Mouse (Mus musculus) hindbrain, embryonic 11.5 days (tissue): Measurements from ENCODE around the gene Tepsin. TPM values are rescaled to one million over a fixed set of nuclear protein-coding genes. Genes with fewer than 3 reads are reported as not detected.

Source experiments
- ATAC-seq: fragments of 200-750 bp; cut with Nextera tagmentation; 2 replicates; pipeline ENCODE4 v1.8.0; 2017; ENCODE audit warnings: mild to moderate bottlenecking, moderate TSS enrichment, moderate library complexity; ENCODE audit not compliant: low FRiP score
- DNase-seq: peaks from one replicate; pipeline ENCODE4 v3.0.0-alpha.2; 2015; ENCODE audit warnings: low spot score
- H3K27ac ChIP-seq: fragments of 300-500 bp; sonication (generic); 2 replicates; pipeline ENCODE4 v1.5.1; 2014; ENCODE audit warnings: mild to moderate bottlenecking, low read depth, low read length
- H3K27me3 ChIP-seq: fragments of 300-500 bp; sonication (generic); 2 replicates; pipeline ENCODE4 v1.6.1; 2014; ENCODE audit warnings: mild to moderate bottlenecking, low read length, moderate library complexity, mixed read lengths; ENCODE audit not compliant: control insufficient read depth, insufficient read depth
- H3K36me3 ChIP-seq: fragments of 300-500 bp; sonication (generic); 2 replicates; pipeline ENCODE4 v1.6.1; 2014; ENCODE audit warnings: mild to moderate bottlenecking, low read length, moderate library complexity, mixed read lengths; ENCODE audit not compliant: control insufficient read depth, insufficient read depth
- H3K4me1 ChIP-seq: fragments of 300-500 bp; sonication (generic); replicated peaks from 2 replicates; pipeline ENCODE4 v1.6.1; 2014; ENCODE audit warnings: low read length, mixed read lengths; ENCODE audit not compliant: control insufficient read depth, insufficient read depth
- H3K4me2 ChIP-seq: fragments of 300-500 bp; sonication (generic); replicated peaks from 2 replicates; pipeline ENCODE4 v1.6.1; 2014; ENCODE audit warnings: mild to moderate bottlenecking, low read depth, low read length
- H3K4me3 ChIP-seq: fragments of 300-500 bp; sonication (generic); 2 replicates; pipeline ENCODE4 v1.5.1; 2014; ENCODE audit warnings: low read depth, low read length
- H3K9ac ChIP-seq: fragments of 300-500 bp; sonication (generic); 2 replicates; pipeline ENCODE4 v1.6.1; 2014; ENCODE audit warnings: low read depth, low read length
- H3K9me3 ChIP-seq: fragments of 300-500 bp; sonication (generic); 2 replicates; pipeline ENCODE4 v1.6.1; 2016; ENCODE audit warnings: low read length; ENCODE audit not compliant: control insufficient read depth
- WGBS: fragments of 180-500 bp; shearing (Covaris S2); extraction: QIAGEN DNeasy Blood & Tissue Kit; methylation state at CpG from one replicate; pipeline ENCODE4 v1.1.7; 2014; 5-methylcytosine and 5-hydroxymethylcytosine counted together
- polyA plus RNA-seq: library from polyadenylated mRNA; unstranded; fragments of >200 nt; fragmentation: Nextera tagmentation; extraction: Ambion mirVana; gene quantifications from 2 replicates; pipeline ENCODE4 v1.2.1, GENCODE M21; 2014

Gene Tepsin
- polyA plus RNA-seq, 1 experiment from 2014 or later, result 17.6 TPM

DNA sequence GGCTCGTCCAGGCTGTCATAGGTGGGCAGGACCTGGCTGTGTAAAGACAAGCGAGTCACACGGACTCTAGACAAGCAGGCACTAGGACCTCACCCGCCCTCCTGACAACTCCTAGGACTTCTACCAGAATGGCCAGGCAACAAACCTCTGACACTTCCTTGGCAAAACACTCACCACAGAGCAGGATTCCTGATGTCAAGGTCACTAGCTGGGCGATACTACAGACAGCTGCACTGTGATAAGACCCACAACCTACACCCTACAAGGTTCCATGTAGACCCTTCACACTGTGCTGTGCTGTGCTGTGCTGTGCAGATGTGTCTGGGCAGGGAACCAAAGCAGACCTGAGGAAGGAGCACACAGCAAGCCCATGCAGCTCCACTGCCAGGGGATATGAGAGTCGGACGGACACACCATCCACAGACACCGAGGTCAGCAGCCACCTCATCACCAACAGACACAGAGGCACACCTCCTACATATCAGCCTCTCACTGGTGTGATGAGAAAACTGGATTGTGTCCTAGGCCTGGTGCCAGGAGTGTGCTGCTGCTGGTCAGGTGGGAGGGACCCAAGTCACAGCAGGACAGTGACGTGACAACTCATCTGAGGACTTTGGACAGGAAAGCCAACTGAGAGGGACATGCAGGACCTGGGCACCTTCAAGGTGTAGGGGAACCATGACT lies 36.5 kb upstream of the Tepsin start:
- Histone ChIP-seq H3K9me3 (no peaks in the 10 kb centered on the region), H3K9ac (no peak overlapping the region), H3K4me2 (no peak overlapping the region), H3K4me1 (no peaks in the 10 kb centered on the region), H3K36me3 (peaks cover 5% of the 10 kb centered on the region; the same call in 1 of the 2 replicates), H3K27me3 (no peaks in the 10 kb centered on the region), H3K27ac (no peak overlapping the region), H3K4me3 (no peak overlapping the region)
- no peak for ATAC-seq
- 96% methylated on average over 9 of the region's 9 CpGs for WGBS
- DNase-seq, result no peak

- Histone ChIP-seq H3K36me3 (peaks cover 5% of the 10 kb centered on the region; the same call in 1 of the 2 replicates), H3K4me1 (no peaks in the 10 kb centered on the region), H3K27ac (no peak overlapping the region), H3K4me3 (no peak overlapping the region), H3K9ac (no peak overlapping the region), H3K27me3 (no peaks in the 10 kb centered on the region), H3K4me2 (no peak overlapping the region), H3K9me3 (no peaks in the 10 kb centered on the region)
- ATAC-seq (no peak), DNase-seq (no peak)
- WGBS, result 88% methylated on average over 5 of the region's 5 CpGs
Measured at GRCm38 (mm10) chr11:120134148-120134547, 35.6 kb upstream of the Tepsin start.

DNA sequence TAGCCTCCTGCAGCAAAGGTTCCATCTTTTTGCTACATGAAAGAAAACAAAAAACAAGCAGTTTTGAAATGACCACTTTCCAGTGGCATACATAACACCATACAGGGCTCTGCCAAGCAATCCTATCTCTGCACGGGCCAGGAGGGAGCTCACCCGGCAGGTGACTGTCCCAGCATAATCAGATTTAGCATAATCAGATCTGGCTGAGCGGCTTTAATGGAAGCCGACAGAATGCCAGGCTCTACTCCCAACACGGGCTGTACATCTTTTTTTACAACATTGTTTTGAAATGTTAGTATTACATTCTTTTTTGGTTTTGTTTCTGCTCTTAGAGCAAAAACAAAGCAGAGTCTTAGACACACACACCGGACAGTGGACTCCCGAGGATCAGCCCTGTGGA lies 30.8 kb upstream of the Tepsin start:
- no peaks in the 10 kb centered on the region for H3K9me3 ChIP-seq
- no peak overlapping the region for H3K4me3 ChIP-seq
- no peak for ATAC-seq
- no peaks in the 10 kb centered on the region for H3K4me1 ChIP-seq
- 88% methylated on average over 7 of the region's 7 CpGs for WGBS
- no peaks in the 10 kb centered on the region for H3K27me3 ChIP-seq
- H3K9ac ChIP-seq, result no peak overlapping the region
- peaks cover 2% of the 10 kb centered on the region for H3K36me3 ChIP-seq
- H3K27ac ChIP-seq, result no peak overlapping the region
- DNase-seq, result no peak
- no peak overlapping the region for H3K4me2 ChIP-seq

- Histone ChIP-seq H3K4me1 (no peaks in the 10 kb centered on the region), H3K36me3 (no peaks in the 10 kb centered on the region; the same call in 1 of the 2 replicates), H3K9me3 (no peaks in the 10 kb centered on the region), H3K27me3 (no peaks in the 10 kb centered on the region), H3K27ac (no peak overlapping the region), H3K4me3 (no peak overlapping the region), H3K4me2 (no peak overlapping the region), H3K9ac (no peak overlapping the region)
- DNase-seq (no peak), ATAC-seq (no peak)
- WGBS, result 88% methylated on average over 2 of the region's 2 CpGs
Measured at GRCm38 (mm10) chr11:120126845-120127244, 28.3 kb upstream of the Tepsin start.

DNA sequence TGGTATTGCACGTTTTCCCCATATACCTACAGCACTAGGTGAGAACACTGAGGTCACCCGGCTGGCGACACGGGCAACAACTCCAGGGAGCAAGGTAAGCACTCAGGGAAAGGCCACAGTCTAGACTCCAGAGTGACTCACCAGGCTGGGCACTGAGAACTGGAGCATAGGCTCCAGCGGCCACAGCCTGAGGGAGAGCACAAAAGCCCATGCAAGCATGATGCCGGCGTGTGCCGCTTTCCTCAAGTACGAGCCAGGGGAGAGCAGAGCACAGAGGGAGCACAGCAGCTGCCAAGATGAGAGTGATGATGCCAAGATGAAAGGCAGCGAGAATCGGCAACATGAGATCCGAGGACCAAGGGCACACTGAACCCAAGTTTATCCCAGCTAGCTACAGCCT lies 23.6 kb upstream of the Tepsin start:
- no peak overlapping the region for H3K4me2 ChIP-seq
- H3K27me3 ChIP-seq, result no peaks in the 10 kb centered on the region
- H3K9ac ChIP-seq, result no peak overlapping the region
- no peak for ATAC-seq
- no peak for DNase-seq
- H3K4me1 ChIP-seq, result no peaks in the 10 kb centered on the region
- 90% methylated on average over 12 of the region's 12 CpGs for WGBS
- no peaks in the 10 kb centered on the region for H3K9me3 ChIP-seq
- no peaks in the 10 kb centered on the region; the same call in 1 of the 2 replicates for H3K36me3 ChIP-seq
- no peak overlapping the region for H3K4me3 ChIP-seq
- no peak overlapping the region for H3K27ac ChIP-seq

- ATAC-seq (no peak), DNase-seq (peak; percentile 69)
- 81% methylated on average over 17 of the region's 17 CpGs for WGBS
- H3K36me3 ChIP-seq, result no peaks in the 10 kb centered on the region
- H3K9me3 ChIP-seq, result no peaks in the 10 kb centered on the region
- no peak overlapping the region for H3K27ac ChIP-seq
- H3K4me3 ChIP-seq, result no peak overlapping the region
- H3K9ac ChIP-seq, result no peak overlapping the region
- no peaks in the 10 kb centered on the region for H3K4me1 ChIP-seq
- H3K27me3 ChIP-seq, result no peaks in the 10 kb centered on the region
- H3K4me2 ChIP-seq, result no peak overlapping the region
Measured at GRCm38 (mm10) chr11:120120642-120121420, 22.3 kb upstream of the Tepsin start.

- 87% methylated on average over 10 of the region's 10 CpGs for WGBS
- no peak overlapping the region for H3K4me3 ChIP-seq
- no peaks in the 10 kb centered on the region for H3K27me3 ChIP-seq
- DNase-seq, result no peak
- ATAC-seq, result no peak
- H3K36me3 ChIP-seq, result no peaks in the 10 kb centered on the region
- H3K27ac ChIP-seq, result no peak overlapping the region
- H3K9me3 ChIP-seq, result no peaks in the 10 kb centered on the region
- H3K9ac ChIP-seq, result no peak overlapping the region
- no peaks in the 10 kb centered on the region for H3K4me1 ChIP-seq
- H3K4me2 ChIP-seq, result no peak overlapping the region
Measured at GRCm38 (mm10) chr11:120119936-120120541, 21.5 kb upstream of the Tepsin start.

- H3K27me3 ChIP-seq, result no peaks in the 10 kb centered on the region
- H3K36me3 ChIP-seq, result no peaks in the 10 kb centered on the region
- no peak overlapping the region for H3K4me2 ChIP-seq
- H3K9me3 ChIP-seq, result no peaks in the 10 kb centered on the region
- H3K4me1 ChIP-seq, result no peaks in the 10 kb centered on the region
- no peak for ATAC-seq
- no peak overlapping the region for H3K9ac ChIP-seq
- H3K27ac ChIP-seq, result no peak overlapping the region
- no peak overlapping the region for H3K4me3 ChIP-seq
- WGBS, result 97% methylated on average over 7 of the region's 7 CpGs
- no peak for DNase-seq
Measured at GRCm38 (mm10) chr11:120119108-120119507, 20.6 kb upstream of the Tepsin start.
